In the genomic region with DNA sequence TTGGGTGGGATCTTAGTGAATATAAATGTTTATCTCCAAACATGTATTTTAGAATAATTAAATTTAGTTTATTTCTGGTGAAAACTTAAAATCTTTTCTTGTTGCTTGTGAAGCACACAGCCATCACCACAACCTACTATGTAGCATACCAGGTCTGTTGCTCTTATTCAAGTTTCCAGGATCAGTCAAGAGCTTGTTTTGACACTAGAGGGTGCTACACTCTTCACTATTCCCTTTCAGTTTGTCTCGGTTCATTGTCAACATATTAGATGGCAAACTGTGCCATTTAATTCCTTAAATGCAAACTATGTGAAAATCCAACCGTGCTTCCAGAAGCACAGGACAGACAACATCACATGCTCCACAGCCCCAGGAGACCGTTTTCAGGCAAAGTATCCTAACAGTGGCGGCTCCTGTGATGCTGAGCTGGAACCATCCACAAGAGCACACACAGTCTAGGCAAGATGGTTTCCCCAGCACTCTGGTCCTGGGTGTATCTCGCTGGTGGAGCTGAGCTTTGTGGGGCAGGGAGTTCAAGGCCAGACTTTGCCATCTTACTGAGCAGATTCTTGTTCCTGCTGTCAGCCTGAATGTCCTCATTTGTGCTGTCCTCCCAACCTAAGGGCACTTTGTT, we compare ENCODE assay signal across 9 mouse cellular contexts. TPM values are rescaled to one million over a fixed set of nuclear protein-coding genes. Genes with fewer than 3 reads are reported as not detected.
DNase-seq lines count a peak whose midpoint lies in the region; ATAC-seq and TF ChIP-seq lines count a peak whose summit lies in the region.
"Had no signal": no experiment of that assay in that cellular context is flagged by ENCODE, and none has a peak within 500 bp of the region (broad histone marks: within the 10 kb centered on the region; RNA-seq: fewer than 3 reads in every experiment).

No protein-coding gene starts in this region.

- no peaks in the 10 kb centered on the region for H3K27me3 ChIP-seq in kidney, adult 2 months (replicated peaks; ENCODE audit: control insufficient read depth, insufficient read depth, low read length)
- peaks cover 27% of the 10 kb centered on the region for H3K27me3 ChIP-seq in heart, embryonic 12.5 days (replicated peaks)
- no peaks in the 10 kb centered on the region for H3K27me3 ChIP-seq in neural tube, embryonic 13.5 days

- H3K27ac ChIP-seq in kidney, adult 2 months (ENCODE audit: insufficient read depth, low read depth, low read length), result no peak overlapping the region
- peak overlapping the region; percentile 58; the same call in 1 of the 2 replicates for H3K27ac ChIP-seq in heart, embryonic 12.5 days (ENCODE audit: poor library complexity, severe bottlenecking)
- H3K27ac ChIP-seq in neural tube, embryonic 13.5 days (replicated peaks), result no peak overlapping the region

- H3K9ac ChIP-seq in heart, embryonic 12.5 days, result no peak overlapping the region
- no peak overlapping the region for H3K9ac ChIP-seq in neural tube, embryonic 13.5 days

- peaks cover 4% of the 10 kb centered on the region for H3K4me1 ChIP-seq in kidney, adult 2 months (ENCODE audit: control insufficient read depth, insufficient read depth, low read length)
- peaks cover 20% of the 10 kb centered on the region for H3K4me1 ChIP-seq in heart, embryonic 12.5 days (replicated peaks)
- 0 out of 2 replicates have a peak, but pooled peaks cover 3% of the 10 kb centered on the region for H3K4me1 ChIP-seq in neural tube, embryonic 13.5 days (replicated peaks)

- no peak overlapping the region for H3K4me2 ChIP-seq in heart, embryonic 12.5 days
- no peak overlapping the region for H3K4me2 ChIP-seq in neural tube, embryonic 13.5 days

- H3K4me3 ChIP-seq in kidney, adult 2 months (ENCODE audit: insufficient read depth, low read depth, low read length), result no peak overlapping the region
- no peak overlapping the region for H3K4me3 ChIP-seq in heart, embryonic 12.5 days
- no peak overlapping the region for H3K4me3 ChIP-seq in neural tube, embryonic 13.5 days
- H3K4me3 ChIP-seq: erythroblast, embryonic 14.5 days had no signal

- no peaks in the 10 kb centered on the region for H3K36me3 ChIP-seq in kidney, adult 2 months (ENCODE audit: control insufficient read depth, insufficient read depth, low read length)
- H3K36me3 ChIP-seq in heart, embryonic 12.5 days, result peaks cover 36% of the 10 kb centered on the region
- H3K36me3 ChIP-seq in neural tube, embryonic 13.5 days, result peaks cover 34% of the 10 kb centered on the region

- 27% methylated on average over 5 of the region's 5 CpGs for WGBS in kidney, adult 2 months
- WGBS in heart, embryonic 12.5 days, result 48% methylated on average over 5 of the region's 5 CpGs
- WGBS in neural tube, embryonic 13.5 days, result 49% methylated on average over 5 of the region's 5 CpGs

- DNase-seq in kidney, adult 2 months, result peak; percentile 78
- DNase-seq in kidney, adult 11 months, result no peak
- peak; percentile 8 for DNase-seq in B cell, adult 2 months
- peak; percentile 27 for DNase-seq in MEL-GATA-1-ER (ENCODE audit: extremely low read depth, low read depth)
- DNase-seq in natural killer cell, adult 2 months (ENCODE audit: low spot score in 2 of 2), result no peak
- no peak for DNase-seq in thymus, postnatal 14 days

- TF ChIP-seq CTCF in kidney, adult 2 months (conservative IDR thresholded peaks at IDR 0.05; ENCODE audit: insufficient read depth, insufficient read length, low read depth, low read length), result peak; percentile 14; the same call in 1 of the 2 replicates

- H3K9me3 ChIP-seq in heart, embryonic 12.5 days (replicated peaks), result no peaks in the 10 kb centered on the region
- H3K9me3 ChIP-seq in neural tube, embryonic 13.5 days, result no peaks in the 10 kb centered on the region

- TF ChIP-seq POLR2A in kidney, adult 2 months (IDR thresholded peaks at IDR 0.05; ENCODE audit: low read depth, low read length), result no peak

- no peak for ATAC-seq in heart, embryonic 12.5 days (ENCODE audit: insufficient number of reproducible peaks, low FRiP score)
- peak; percentile 50; the same call in 1 of the 2 replicates for ATAC-seq in neural tube, embryonic 13.5 days (ENCODE audit: low read depth)

RNA-seq across cellular contexts. Expression of a gene that starts 11.6 kb away (rescaled TPM):
- 23.8 and 25.5 TPM in 2 replicates for polyA plus RNA-seq in kidney, adult 2 months (2012; rRNA removed)
- polyA plus RNA-seq in heart, embryonic 12.5 days (2016; fragmentation: Nextera tagmentation; extraction: Ambion mirVana), result 178 and 181 TPM in 2 replicates
- 167 and 180 TPM in 2 replicates for polyA plus RNA-seq in neural tube, embryonic 13.5 days (2015; fragmentation: Nextera tagmentation; extraction: Ambion mirVana)

RNA-seq across cellular contexts. Expression of a gene that starts 11.7 kb away (rescaled TPM):
- polyA plus RNA-seq in kidney, adult 2 months (2012; rRNA removed), result 16.9 and 17.7 TPM in 2 replicates
- polyA plus RNA-seq in heart, embryonic 12.5 days (2016; fragmentation: Nextera tagmentation; extraction: Ambion mirVana), result 13.4 and 14.4 TPM in 2 replicates
- polyA plus RNA-seq in neural tube, embryonic 13.5 days (2015; fragmentation: Nextera tagmentation; extraction: Ambion mirVana), result 21.1 and 21.6 TPM in 2 replicates

RNA-seq across cellular contexts. Expression of a gene that starts 53.8 kb away (rescaled TPM):
- polyA plus RNA-seq in kidney, adult 2 months (2012; rRNA removed), result 27.5 and 30.2 TPM in 2 replicates
- polyA plus RNA-seq in heart, embryonic 12.5 days (2016; fragmentation: Nextera tagmentation; extraction: Ambion mirVana), result 33.0 and 35.4 TPM in 2 replicates
- 39.5 and 42.3 TPM in 2 replicates for polyA plus RNA-seq in neural tube, embryonic 13.5 days (2015; fragmentation: Nextera tagmentation; extraction: Ambion mirVana)

RNA-seq across cellular contexts. Expression of a gene that starts 54.0 kb away (rescaled TPM):
- 12.7 and 16.0 TPM in 2 replicates for polyA plus RNA-seq in kidney, adult 2 months (2012; rRNA removed)
- 29.4 and 29.6 TPM in 2 replicates for polyA plus RNA-seq in heart, embryonic 12.5 days (2016; fragmentation: Nextera tagmentation; extraction: Ambion mirVana)
- polyA plus RNA-seq in neural tube, embryonic 13.5 days (2015; fragmentation: Nextera tagmentation; extraction: Ambion mirVana), result 27.5 and 30.7 TPM in 2 replicates

Comparison
In these comparisons a context has a peak if more than half of its experiments do, and no peak if none do; other contexts are left out.
1. DNase-seq: peak in kidney, adult 2 months (single experiment), B cell, adult 2 months (2 of 2) and MEL-GATA-1-ER (single experiment); none in kidney, adult 11 months (single experiment), natural killer cell, adult 2 months (0 of 2) and thymus, postnatal 14 days (single experiment).